Mouse (Mus musculus) testis, postnatal 10 days (tissue): ENCODE data around the gene Asic2.
A peak's percentile ranks its signal among the peaks of the same experiment; 100 is the strongest.

Source experiments
- DNase-seq: peaks from one replicate; pipeline ENCODE4 v3.0.0; 2021; ENCODE audit warnings: low spot score

The Asic2 gene

DNA sequence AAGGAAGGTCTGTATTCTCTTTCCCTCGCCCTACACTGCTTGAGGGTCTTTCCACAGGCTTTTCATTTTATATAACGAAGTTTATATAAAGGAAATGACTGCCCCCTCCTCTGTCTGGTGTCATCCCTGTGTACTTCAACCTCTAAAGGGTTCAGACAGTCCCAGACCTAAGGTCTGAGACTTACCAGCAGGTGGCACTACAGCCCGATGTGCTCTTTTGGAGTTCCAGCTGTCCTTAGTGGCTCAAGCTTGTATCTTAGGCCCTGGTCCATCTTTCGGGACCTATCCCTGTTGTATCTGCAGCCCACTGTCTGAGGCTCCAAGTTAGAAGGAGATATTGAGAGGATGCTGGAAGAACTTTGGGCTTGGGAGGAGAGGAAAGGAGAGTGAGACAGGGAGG lies 1061.8 kb downstream of the Asic2 start:
- DNase-seq: peak; percentile 84

DNA sequence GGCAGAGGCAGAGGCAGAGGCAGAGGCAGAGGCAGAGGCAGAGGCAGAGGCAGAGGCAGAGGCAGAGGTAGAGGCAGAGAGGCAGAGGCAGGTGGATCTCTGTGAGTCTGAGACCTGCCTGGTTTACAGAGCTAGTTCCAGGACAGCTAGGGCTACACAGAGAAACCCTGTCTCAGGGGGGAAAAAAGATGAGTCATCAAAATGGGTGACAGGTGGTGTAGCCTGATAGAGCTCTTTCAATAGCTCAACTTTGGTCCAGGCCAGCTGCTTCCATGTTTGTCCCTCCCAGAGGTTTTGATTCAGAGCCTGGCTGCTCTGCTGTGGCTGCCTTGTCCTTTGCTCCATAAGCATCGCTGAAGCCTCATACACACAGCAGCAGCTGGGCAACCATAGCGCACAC lies 1063.7 kb downstream of the Asic2 start:
- no peak for DNase-seq

DNA sequence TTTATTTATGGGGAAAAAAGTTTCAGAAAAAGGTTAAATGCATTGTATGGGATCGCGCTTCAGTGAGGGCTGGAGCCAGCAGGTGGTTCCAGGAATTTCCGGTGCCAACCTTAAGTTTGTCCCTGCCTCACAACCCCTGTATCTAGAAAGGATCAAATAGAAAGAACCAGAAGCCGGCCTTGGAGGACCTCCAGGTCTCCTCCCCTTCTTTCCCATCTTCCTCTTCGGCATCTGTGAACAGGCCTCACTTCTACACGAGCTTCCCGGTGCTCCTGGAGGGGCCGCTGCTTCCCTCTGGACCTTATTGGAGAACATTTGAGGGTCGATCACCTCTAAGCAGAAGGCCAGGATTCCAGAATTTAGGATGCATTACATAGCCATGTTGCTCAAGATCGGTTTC lies 1064.8 kb downstream of the Asic2 start:
- DNase-seq: no peak

DNA sequence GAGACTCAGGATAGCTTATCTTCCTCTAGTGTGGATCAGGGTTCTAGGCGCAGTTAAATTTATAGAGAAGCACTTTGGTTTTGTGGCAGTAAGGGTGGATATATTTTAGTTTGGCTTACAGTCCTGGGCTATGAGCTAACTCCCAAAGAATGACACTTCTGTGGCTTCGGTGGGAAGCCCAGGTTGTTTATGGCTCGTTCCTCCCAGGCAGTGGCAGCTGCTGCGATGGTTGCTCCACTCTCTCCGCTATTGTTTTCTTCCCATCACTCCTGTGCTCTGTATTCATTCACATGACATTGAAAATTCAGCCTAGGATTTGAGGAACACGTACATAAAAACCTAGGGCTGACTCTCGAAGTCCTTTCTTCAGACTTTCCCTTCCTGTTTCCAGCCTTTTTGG lies 1065.6 kb downstream of the Asic2 start:
- DNase-seq: no peak

DNA sequence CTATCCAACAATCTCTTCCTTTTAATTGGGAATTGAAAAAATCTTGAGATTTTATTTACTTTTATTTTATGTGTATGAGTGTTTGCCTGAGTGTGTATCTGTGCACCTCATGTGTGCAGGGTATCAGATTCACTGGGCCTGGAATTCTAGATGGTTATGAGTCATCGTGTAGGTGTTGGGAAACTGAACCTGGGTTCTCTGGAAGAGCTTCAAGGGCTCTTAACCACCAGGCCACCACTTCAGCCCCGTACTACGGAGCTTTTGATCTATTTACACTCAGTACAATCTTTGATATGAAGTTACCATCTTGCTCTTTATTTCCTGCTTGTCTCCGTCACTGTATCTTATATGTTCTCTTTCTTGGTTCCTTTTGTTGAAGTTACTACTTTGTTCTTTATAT lies 1067.7 kb downstream of the Asic2 start:
- no peak for DNase-seq

DNA sequence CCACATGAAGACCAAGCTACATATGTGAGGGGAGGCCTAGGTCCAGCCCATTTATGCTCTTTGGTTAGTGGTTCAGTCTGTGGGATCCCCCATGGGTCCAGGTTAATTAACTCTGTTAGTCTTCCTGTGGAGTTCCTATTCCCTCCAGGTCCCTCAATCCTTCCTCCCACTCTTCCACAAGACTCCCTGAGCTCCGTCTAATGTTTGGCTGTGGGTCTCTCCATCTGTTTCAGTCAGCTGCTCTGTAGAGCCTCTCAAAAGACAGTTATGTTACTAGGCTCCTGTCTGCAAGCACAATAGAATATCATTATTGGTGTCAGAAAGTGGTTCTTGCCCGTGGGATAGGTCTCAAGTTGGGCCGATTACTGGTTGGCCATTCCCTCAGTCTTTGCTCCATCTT lies 1072.4 kb downstream of the Asic2 start:
- no peak for DNase-seq

DNA sequence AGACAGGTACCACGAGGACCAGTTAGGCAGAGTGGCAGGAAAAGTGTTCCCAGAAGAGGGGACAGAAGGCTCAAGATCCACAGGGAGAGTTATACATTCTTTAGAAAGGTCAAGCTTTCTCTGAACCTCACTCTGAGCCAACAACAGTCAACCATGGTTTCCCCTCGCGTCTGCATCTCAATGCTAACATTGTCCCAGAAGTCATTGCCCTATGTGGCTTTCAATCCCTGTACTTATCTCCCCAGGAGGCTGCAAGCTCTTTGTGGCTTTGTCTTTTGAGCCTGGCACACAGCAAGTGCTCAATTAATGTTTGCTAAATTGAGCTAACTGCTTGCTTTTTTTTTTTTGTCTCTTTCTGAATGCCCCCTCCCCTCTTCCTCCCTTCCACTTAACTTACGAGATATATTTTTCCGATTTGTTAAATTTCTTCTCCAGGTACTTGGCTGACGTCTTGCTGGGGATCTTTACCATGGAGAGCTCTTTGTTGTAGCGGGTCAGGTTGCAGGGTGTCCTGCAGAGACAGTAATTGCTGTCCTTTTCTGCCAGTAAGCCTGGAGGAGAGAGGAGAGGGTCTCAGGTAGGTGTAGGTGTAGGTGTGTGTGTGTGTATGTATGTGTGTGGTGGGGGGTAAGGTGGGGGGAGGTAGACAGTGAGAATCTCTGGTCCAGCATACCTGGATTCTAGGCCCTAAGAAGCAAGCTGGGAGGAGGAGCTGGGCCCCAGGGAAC lies 1078.8 kb downstream of the Asic2 start:
- no peak for DNase-seq

DNA sequence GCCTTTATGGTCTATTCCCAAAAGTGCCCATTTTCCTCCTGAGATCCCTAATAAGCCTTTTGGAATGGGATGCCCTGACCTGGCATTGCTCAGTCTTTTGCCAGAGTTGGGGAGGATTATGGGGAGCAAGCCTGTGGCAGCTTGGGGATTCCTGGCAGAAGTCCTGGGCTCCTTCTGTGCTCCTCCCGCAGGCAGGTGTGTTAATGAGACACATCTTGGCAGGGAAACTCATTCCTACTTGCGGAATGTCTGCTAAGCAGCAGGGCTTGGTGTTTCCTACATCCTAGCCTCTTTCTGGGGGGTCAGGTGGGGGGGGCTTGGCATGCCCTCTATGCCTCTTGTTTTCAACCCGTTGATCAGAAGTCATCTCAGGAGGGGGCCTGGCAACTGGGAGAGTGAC lies 1081.2 kb downstream of the Asic2 start:
- DNase-seq: no peak

DNA sequence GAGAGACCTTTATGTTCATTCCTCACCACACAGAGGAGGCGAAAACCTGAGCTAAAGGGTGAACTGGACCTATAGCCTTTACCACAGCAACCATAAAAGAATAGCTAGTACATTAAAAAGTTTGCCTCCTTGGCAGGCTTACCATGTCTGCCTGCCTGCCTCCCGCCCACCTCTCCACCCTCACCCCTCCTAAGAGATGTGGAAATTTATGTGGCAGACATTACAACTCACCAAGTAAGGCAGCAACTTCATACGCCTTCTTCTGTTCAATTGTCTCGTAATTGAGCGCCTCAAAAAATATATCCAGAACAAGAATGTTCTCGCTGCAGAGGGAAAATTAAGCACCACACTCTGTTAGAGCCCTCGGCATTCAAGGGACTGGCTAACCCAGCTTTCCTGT lies 1081.9 kb downstream of the Asic2 start:
- DNase-seq: no peak

DNA sequence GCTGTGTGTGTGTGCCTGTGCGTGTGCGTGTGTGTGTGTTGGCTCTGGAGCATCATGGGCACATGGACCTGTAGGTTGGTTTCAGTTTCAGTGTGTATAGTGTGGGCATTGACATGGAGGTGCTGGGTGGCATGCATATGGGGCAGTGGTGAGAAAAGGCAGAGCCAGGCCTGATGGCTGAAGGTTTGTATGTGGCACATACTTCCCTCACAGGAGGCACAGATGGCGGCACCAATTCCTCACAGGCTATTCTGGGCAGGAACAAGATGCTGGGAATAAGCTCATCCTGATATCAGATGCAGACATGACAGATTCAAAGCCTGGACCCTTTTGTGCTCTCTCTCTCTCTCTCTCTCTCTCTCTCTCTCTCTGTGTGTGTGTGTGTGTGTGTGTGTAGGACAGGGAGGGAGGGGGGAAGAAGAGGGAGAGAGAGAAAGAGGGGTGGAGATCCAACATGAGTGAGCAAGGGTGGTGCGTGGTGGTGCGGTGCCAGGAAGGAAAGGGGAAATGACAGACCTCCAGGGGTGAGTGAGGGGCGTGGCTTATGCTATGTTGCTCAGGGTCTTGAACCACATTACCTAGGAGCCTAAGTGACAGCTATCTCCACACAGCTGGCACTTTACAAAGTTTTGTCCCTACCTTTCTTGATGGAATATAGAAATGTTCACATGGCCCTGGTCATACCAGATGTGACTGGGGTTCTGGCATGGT lies 1083.6 kb downstream of the Asic2 start:
- DNase-seq: no peak

DNA sequence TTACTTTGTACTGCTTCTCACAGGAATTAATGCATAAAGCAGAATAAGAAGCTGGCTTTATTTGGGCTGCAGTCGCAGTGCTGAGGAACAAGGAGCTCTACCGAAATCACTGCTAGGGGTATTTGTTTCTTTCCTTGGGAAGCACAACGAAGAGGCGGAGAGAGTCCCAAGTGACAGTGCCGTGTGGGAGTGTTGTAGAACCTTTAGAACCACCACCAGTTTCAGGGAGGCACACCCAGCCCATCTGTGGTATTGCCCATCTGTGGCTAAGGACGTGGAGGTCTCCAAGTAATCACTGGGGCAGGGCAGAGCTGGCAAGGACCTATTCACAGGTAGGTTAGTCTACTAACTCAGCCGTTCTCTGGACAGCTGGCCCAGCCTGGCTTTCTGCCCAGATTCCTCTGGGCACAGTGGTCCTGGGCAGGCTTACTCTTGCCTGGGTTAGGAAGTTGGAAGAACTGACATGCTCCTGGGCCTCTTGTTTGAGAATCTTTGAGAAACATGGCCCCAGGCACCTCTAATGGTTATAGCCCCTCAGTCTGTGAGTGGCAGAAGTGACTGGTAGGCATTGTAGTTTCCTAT lies 1085.9 kb downstream of the Asic2 start:
- DNase-seq: no peak

DNA sequence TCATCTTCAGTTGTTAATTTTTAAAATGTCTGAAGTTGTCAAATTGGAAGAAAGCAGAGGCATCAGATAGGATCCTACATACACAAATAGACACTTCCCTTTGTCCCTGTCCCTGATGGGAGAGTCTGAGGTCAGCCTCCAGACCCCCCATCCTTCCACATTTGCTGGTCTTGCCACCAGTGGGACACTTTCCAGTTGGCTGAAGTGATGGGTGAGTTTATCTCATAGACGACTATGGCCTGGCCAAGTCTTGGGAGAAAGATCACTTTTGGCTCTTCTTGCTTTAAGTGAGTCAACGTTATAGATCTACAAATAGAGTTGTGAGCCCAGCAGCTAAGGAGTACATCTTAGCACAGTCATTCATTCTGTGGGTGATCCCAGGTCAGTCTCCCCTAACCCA lies 1090.2 kb downstream of the Asic2 start:
- DNase-seq: no peak

DNA sequence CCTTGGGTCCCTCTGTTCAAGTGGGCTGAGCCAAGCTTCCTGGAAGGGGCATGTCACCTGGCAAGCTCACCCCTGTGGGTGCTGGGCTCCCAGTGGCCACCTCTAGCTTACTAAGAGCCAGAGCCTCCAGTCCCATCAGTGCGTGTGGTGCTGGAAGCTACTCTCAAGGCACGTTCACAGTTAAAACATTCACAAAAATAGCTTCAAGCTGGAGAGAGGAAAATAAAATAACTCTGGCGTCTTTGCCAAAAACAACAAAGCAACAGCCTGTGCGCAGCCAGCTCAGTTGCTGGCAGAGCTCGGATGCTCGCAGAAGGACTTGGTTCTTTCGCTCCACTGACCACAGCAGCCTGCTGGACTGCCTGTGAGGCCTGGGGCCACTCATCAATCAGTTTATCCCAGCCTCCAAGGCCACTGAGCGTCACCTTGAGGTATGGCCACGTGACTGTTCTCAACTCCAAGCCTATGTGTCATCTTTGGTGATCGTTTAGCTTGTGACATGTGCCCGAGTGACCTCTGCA lies 1091.1 kb downstream of the Asic2 start:
- no peak for DNase-seq

DNA sequence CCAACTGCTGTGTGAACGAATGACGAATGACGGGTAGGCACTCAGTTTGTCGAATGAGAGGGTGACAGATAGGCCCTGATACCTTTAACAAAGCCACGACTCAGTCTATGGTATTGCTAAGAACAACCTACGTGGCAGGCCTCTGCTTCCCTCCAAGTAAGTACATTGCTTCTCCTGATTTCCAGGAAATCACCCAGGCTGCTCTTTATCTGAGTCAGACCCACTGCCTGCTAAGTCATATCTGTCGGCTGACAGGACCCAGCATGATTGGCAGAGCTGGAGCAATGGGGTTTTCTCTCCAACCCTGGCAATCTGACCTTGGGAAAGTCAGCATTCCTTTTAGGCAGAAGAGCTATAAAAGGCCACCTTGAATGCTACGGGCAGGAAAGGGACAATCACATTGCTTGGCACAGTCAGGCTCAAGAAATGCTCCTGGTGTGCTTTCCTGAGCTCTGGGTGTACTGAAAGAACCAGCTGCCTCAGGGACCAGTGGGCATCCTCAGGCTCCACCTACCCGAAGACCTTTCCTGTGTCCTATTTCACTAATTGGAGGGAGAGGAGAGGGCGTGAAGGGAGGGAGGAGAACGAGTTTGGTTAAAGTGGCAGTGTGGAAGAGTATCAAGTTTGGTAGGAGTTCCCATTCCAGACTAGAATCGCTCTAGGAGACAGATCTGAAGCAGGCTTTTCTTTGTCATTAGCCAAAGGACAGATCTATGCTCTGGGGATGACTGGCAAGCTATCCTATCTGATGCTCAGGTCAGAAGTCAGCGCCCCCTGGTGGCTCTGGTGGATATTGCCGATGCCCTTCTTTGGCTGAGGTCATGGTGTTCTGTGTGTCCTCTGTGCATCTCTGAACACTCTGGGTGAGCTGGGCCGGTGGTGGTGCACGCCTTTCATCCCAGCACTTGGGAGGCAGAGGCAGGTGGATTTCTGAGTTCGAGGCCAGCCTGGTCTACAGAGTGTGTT lies 1095.5 kb downstream of the Asic2 start:
- peak; percentile 82 for DNase-seq

DNA sequence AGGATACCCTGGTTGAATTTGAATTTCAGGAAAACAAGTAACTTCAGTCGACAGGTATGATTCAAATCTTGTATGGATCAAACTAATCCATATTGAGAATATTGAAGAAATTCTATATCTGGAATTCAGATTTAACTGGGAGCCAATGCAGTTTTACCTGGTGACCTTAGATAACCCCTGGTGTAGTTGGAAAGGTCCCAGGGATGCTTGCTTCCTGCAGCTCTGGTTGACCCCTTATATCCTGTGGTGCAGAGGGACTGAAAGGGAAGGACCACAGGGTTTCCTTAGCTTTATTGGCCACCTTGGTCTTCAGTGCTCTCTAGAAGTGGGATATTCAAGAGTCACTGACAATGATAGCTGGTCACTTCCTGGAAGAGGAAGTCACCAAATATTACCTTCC lies 1100.2 kb downstream of the Asic2 start:
- no peak for DNase-seq

DNA sequence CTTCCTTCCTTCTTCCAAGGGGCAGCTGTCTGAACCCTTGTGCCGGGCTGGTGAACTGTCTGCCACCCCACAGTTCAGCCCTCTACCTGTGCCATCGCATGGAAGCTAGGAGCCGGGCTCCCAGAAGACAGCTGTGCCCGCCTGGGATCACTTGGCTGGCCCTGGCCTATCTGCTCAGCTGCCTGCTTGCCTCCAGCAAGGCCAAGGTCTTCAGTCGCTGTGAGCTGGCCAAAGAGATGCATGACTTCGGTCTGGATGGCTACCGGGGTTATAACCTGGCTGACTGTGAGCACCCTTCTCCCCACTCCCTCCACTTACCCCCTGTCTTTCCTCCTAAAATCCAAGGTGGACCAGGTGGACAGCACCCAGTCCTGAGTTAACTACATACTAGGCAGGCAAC lies 1105.3 kb downstream of the Asic2 start:
- no peak for DNase-seq

DNA sequence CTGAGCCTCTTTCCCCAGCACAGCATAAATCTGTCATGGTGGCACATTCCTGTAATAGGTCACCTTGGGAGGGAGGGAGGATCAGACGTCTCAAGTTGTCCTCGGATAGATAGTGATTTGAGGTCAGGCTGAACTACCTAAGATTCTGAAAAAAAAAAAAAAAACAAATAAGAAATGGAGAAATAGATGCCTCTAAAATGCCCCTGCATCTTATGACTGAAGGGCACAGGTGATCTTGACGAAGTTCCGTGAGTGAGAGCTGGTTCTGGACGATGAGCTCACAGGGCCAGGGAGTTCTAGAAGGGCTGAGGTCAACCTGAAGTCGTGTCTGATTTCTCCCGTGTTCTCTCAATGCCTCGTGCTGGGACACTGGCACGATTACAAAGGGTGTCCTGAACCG lies 1110.2 kb downstream of the Asic2 start, which contains the start of gene Spaca3:
TSS of gene Spaca3 (plus strand) at position 301 of the 400 bp plus-strand sequence.
- no peak for DNase-seq

DNA sequence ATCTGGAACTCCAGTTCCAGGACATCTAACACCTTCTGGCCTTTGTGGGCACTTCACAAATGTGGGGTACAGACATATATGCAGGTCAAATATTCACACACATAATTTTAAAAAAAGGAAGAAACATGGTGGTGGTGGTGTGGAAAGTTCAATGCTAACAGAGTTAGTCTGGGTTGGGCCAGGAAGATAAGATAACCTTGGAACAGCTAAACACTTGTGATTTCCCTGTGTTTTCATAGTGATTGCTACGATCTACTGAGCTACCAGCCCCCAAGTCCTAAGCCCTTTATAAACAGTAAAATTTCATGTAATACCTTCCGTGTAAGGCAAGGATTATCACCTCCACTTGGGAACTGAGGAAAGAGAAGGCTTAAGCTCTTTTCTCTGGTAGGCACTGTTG lies 1111.4 kb downstream of the Asic2 start:
- no peak for DNase-seq

DNA sequence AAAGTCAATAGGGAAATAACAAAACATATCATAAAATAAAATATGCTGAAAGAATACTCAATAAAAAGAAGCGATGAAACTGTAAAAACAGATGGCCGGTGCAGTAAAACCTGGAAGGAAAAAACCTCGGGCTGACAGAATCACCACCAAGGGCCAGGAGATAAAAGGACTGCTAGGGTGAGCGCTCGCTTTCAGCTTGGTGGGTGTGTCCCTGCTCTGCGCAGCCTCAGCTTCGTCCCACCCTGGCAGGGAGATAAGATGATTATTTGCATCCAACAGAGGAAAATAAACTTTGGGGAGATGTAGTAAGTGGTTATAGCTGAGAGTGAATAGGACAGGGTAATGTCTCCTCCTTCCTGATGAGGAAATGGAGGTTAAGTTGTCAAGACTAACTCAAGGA lies 1113.3 kb downstream of the Asic2 start:
- no peak for DNase-seq

DNA sequence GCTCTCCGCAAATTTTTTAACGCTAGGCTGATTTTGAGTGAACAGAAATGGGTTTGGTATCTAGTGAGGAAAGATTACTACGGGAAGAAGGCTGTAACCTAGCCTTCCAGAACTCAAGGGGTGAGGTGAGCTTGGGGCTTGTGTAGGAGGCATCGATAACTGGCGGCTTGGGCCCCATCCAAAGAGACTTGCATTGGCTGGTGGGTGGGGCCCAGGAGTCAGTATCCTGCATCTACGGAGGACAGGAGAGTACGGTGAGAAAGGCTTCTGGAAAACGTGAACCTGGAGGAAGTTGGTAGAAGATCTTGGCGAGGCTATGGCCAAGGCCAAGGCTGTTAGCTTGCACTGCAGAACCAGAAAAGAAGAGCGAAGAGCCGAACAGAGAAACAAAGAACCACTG lies 1113.8 kb downstream of the Asic2 start:
- no peak for DNase-seq

DNA sequence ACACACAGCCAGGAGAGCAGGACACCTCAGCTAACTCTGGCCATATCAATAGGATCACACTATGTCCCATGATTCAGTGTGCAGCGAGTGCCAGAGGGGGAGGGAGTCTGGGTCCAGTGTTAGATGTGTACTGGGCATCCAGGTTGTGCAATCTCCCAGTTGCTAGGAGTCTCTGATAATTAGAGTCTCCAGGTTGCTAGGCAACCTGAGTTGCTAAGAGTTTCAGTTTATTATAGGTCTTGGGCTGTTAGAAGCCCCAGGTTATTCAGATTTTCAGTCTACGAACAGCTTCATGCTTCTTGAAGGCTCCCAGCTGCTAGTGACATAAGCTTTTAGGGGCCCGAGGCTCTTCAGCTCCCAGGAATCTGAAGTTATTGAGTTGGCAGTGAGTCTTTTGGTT lies 1115.2 kb downstream of the Asic2 start:
- no peak for DNase-seq

DNA sequence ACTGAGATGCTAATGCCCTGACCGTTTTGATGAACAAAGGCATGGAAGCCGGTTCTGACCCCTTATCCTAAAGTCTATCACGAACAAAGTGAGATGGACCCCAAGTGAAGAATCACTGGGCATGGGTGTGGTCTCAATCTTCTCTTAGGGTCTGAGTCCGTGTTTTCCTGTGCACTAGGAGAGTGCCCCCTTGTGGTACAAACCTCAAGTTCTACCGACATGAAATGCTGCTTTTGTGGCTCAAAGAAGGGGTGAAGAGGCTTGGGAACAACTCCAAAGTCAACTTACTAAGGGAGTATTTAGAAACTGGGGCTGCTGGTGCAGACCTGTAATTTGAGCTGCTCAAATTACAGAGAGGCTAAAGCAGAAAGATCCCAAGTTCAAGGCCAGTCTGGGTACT lies 1116.4 kb downstream of the Asic2 start:
- DNase-seq: no peak
